Mouse (Mus musculus): ENCODE measurements around the gene Cox15. TPM values are rescaled to one million over a fixed set of nuclear protein-coding genes. Genes with fewer than 3 reads are reported as not detected.
A peak's percentile ranks its signal among the peaks of the same experiment; 100 is the strongest.

The Cox15 gene
- polyA plus RNA-seq (2012; rRNA removed) = 31.0 and 38.4 TPM in 2 replicates

- DNase-seq (ENCODE audit: low read depth) = peak; percentile 49
Measured at GRCm38 (mm10) chr19:43752489-43753225, at the start of gene Cox15, which contains the start of gene Cutc. TSS of gene Cox15 (minus strand) at chr19:43753000. TSS of gene Cutc (plus strand) at chr19:43752996.

GRCm38 (mm10) chr19:43801427-43802051 lies 48.7 kb upstream of the Cox15 start:
- no peak for DNase-seq (ENCODE audit: low read depth)

GRCm38 (mm10) chr19:43797216-43797615 lies 44.4 kb upstream of the Cox15 start:
- DNase-seq (ENCODE audit: low read depth) = no peak

- DNase-seq (ENCODE audit: low read depth) = no peak
Measured at GRCm38 (mm10) chr19:43795511-43795910, 42.7 kb upstream of the Cox15 start.

DNA sequence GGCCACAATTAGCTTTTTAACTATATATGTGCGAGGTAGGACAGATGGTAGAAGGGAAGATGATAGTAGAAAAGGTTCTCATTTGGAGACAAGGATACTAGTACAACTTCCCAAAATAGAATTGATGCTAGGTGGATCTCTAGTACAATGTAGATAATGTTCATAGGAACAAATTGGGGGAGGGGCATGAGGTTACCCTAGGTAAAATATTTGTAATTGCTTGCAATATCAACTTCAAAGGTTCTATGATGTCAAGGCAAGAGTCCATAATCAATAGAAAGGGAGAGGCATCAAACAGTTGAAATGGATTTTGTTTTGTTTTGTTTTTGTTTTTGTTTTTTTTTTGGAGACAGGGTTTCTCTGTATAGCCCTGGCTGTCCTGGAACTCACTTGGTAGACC lies 41.2 kb upstream of the Cox15 start:
- no peak for DNase-seq (ENCODE audit: low read depth)

DNA sequence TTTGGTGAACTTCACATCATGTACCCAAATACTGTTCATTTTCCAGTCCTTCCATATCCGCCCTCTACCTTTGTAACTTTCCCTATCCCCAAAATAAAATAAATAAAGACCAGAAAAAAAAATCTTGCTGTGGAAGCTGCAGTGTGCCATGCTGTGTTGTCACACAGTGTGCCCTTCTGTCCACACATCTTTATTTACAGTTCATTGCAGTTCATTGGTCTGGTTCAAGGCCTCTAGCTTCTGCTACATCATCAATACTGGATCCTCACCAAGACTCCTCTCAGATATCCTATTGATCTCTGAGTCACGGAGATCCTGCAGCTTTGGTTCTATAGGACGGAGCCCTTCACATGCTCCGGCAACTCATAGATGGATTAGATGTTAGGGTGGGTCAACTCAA lies 39.7 kb upstream of the Cox15 start:
- no peak for DNase-seq (ENCODE audit: low read depth)

DNA sequence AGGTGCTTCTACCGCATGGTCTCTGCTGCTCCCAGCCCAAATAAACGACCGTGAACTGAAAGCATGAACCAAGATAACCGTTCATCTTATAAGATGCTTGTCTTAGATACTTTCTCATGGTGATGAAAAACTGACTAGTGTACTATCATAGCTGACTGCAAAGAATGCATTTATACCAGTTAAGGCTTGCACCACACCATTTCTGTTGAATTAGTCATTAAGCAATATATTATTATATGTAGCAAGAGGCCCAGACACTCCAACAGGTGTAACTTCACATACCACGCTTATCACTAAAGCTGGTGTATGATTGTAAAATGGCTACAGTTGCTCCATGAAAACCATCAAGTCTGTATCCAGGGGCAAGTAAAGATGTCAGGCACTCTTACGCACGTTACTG lies 37.0 kb upstream of the Cox15 start:
- peak; percentile 10 for DNase-seq (ENCODE audit: low read depth)

DNA sequence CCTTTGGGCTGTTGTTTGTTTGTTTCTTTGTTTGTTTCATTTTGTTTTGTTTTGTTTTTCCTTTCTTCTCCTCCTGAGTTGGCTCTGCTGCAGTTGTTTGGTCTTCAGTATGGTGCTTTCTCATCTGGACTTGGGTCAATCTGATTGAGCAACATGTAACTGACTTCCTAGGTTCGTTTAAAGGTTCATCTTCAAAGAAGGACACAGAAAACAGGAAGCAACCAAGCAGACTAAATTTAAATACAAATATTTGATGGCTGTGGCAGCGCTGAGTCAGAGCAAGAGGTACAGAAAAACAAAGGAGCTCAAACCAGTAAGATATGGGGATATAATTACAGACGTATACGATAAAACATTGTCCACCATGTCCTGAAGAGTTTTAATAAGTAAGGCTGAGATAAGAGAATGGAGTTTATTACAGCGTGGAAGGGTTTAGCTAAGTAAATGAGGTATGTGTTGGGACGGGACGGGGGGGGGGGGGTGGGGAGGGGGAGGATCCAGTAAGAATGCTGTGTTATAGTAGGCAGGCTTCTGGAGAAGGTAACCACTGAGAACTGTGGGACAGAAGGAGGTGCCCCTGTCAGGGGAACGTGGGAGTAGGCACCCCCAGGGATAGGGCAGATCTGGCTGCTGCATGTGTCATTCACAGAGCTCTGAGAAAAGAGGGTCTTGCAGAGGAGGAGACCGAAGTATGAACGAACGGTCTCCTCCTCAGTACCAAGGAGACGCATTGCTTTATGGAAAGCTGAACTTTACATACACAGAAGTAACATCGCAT lies 33.6 kb upstream of the Cox15 start:
- DNase-seq (ENCODE audit: low read depth) = no peak

DNA sequence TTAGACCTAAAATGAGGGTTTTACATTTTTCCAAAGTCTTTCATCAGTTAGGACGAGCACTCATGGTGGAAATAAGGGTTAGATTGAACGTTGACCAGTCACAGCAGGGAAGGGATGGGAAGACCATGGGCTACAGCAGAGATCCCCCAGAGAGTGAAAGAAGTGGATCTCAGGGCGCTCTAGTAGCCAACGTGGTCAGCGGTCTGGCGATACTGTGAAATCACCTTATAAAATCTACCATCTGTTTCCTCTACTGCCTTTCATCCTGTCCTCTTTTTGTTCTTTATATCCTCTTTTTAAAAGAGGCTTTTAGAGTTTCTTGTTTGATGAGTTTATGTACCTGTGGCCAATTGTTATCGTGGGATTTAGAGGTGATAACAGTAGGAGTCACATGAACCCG lies 32.0 kb upstream of the Cox15 start:
- DNase-seq (ENCODE audit: low read depth) = no peak

- no peak for DNase-seq (ENCODE audit: low read depth)
Measured at GRCm38 (mm10) chr19:43781980-43782379, 29.2 kb upstream of the Cox15 start, which contains the start of gene Abcc2. TSS of gene Abcc2 (plus strand) at chr19:43782192.

DNA sequence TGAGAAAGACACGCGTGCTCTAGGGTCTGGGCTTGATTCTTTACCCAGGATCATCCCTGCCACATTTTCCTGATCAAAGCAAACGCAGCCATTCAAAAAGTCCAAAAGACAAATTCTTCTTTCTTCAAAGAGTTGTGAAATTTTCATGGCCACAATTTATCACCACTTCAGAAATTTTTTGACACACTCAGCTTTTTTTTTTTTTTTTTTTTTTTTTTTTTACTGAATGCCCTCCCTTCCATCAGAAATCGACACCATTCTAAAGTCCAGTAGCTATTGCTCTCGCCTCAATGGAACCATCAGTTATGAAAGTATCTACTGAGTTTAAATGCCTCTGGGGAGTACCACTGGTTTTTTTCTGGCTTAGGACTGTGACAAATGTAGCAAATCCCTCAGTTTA lies 27.6 kb upstream of the Cox15 start:
- DNase-seq (ENCODE audit: low read depth) = no peak

DNA sequence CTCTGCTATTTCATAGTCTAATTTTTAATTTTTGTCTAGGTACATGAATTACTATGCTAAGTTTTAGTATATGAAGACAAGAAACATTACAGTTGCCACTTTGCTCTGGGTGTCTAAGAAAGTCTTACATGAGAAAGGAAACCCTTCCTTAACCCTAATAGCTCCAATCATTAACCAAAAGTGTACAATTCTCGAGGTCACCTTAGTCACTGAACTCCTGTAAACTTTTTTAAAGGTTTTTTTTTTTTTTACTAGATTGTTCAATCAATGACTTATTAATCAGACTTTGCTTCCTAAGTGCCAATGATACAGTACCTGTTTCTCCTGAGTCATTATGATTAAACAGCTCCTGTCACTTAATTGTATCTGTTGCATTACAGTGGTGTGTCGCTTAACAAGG lies 24.5 kb upstream of the Cox15 start:
- no peak for DNase-seq (ENCODE audit: low read depth)

- no peak for DNase-seq (ENCODE audit: low read depth)
Measured at GRCm38 (mm10) chr19:43776561-43776960, 23.8 kb upstream of the Cox15 start.

DNA sequence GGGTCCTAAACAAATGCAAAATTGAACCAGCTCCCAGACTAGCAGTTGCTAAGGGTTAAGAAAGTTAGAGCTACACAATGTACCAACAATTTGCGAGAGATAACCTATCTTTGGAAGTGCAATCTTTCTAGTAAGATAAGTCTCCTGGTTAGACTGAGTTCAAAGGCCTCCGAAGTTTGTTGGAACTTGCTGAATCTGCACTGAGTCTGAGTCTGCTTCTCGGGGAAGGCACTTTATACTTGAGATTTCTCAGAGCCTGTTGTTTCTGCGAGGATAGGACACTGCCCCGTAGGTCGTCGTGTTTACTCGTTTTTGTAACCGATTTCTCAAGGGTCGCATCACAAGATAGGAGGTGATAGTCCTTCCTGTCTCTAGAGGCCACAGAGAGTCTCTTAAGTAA lies 22.6 kb upstream of the Cox15 start:
- DNase-seq (ENCODE audit: low read depth) = no peak

DNA sequence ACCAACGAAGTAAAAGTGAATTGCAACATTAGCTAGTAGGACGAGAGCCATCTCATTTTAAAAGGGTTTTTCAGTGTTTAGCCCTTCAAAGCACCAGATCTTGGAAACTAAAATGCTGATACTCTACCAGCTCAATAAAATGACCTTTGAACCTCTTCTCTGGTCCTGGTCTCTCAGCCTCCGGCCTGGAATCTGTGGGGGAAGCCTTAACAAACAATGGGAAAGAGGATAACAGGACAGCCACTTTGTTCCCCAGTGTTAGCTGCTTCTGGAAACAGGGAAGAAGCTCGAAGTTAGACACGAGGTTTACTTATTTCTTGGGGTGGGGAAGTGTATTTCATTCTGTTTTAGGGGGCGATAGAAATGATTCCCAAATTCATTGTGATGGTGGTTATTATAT lies 19.5 kb upstream of the Cox15 start:
- no peak for DNase-seq (ENCODE audit: low read depth)

GRCm38 (mm10) chr19:43771499-43771969 lies 18.7 kb upstream of the Cox15 start:
- DNase-seq (ENCODE audit: low read depth) = no peak

GRCm38 (mm10) chr19:43770584-43770983 lies 17.8 kb upstream of the Cox15 start:
- no peak for DNase-seq (ENCODE audit: low read depth)

GRCm38 (mm10) chr19:43769366-43769960 lies 16.7 kb upstream of the Cox15 start:
- DNase-seq (ENCODE audit: low read depth) = no peak

- DNase-seq (ENCODE audit: low read depth) = no peak
Measured at GRCm38 (mm10) chr19:43767549-43768322, 14.9 kb upstream of the Cox15 start.

DNA sequence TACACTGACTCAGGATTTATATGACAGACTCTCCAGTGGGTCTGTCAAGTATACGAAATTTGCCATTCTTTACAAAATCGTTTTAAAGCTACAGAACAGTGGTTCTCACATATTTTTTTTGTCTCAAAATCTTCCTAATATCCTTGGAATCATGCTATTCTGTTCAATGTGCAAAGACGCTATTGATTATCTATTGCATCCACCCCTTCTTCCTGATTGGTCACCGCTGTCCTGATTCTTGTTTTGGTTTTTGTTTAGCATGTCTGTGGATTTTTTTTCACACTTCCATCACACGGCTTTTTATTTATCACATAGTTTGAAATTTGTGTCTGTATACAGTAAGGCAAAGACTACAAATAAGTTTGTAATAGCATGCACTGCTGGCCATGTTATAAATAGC lies 13.7 kb upstream of the Cox15 start:
- DNase-seq (ENCODE audit: low read depth) = no peak

GRCm38 (mm10) chr19:43762410-43762809 lies 9.6 kb upstream of the Cox15 start:
- DNase-seq (ENCODE audit: low read depth) = no peak

Data from gonadal fat pad, adult 2 months (tissue).